Mouse (Mus musculus) liver, embryonic 18 days (tissue): ENCODE results near the gene Vmn2r14. TPM values are rescaled to one million over a fixed set of nuclear protein-coding genes. Genes with fewer than 3 reads are reported as not detected.

Experiments
- polyA plus RNA-seq: library from polyadenylated mRNA; depleted of rRNA; stranded (reverse); fragments of >200 nt; gene quantifications from 2 replicates; pipeline ENCODE4 v1.2.3, GENCODE M21; 2012; rRNA removed

The Vmn2r14 gene
- not detected in 2 replicates for polyA plus RNA-seq

DNA sequence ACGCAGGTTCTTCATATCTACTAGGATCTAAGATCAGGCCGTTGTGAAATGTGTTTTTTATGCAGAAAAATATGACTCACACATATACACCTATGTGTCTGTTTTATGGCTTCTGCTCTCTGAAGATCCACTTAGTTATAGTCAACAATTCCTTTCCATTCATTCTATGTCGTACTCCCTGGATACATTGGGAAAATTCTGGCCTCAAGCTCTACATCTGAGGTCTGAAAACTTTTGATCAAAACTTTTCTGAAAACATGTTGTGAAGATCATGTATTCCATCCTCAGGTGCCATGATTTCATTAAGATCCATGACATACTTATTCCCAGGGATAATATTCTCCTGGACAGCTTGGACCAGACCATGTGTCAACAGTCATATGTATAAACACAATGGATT, at the start of gene Vmn2r14:
Vmn2r14 (minus strand) TSS at position 101 of the 400 bp plus-strand sequence.

DNA sequence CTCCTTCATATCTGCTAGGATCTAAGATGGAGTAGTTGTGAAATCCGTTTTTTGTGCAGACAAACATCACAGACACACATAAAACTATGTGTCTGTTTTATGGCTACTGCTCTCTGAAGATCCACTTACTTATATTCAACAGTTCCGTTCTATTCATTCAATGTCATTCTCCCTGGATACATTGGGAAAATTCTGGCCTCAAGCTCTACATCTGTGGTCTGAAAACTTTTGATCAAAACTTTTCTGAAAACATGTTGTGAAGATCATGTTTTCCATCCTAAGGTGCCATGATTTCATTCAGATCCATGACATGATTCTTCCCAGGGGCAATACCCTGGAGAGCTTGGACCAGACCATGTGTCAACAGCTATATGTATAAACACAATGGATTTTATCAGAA, 32.4 kb downstream of the Vmn2r14 start, which contains the start of gene Vmn2r13:
Vmn2r13 (minus strand) TSS at position 101 of the 400 bp plus-strand sequence.

Other genes starting within 250 kb of the Vmn2r14 start
- gene Vmn2r10, start 218.2 kb downstream of the Vmn2r14 start, polyA plus RNA-seq: not detected in 2 replicates
- gene Vmn2r11, start 165.1 kb downstream of the Vmn2r14 start, polyA plus RNA-seq: not detected in 2 replicates
- gene Vmn2r12, start 126.8 kb downstream of the Vmn2r14 start, polyA plus RNA-seq: not detected in 2 replicates
- gene Vmn2r13, start 32.5 kb downstream of the Vmn2r14 start, polyA plus RNA-seq: not detected in 2 replicates
- gene Vmn2r15, start 72.9 kb upstream of the Vmn2r14 start, polyA plus RNA-seq: not detected in 2 replicates
- not detected in 2 replicates for gene Vmn2r16, start 105.5 kb upstream of the Vmn2r14 start, polyA plus RNA-seq
- not detected in 2 replicates for gene Vmn2r17, start 195.0 kb upstream of the Vmn2r14 start, polyA plus RNA-seq